Mouse (Mus musculus) erythroid progenitor cell, adult 5-6 weeks (primary cell): Measurements from ENCODE around the gene Mgrn1. TPM values are rescaled to one million over a fixed set of nuclear protein-coding genes. Genes with fewer than 3 reads are reported as not detected.

ENCODE experiments used
- ATAC-seq: replicated peaks from 2 replicates; pipeline ENCODE4 v1.8.0; 2016; ENCODE audit warnings: moderate number of reproducible peaks, mild to moderate bottlenecking, moderate TSS enrichment, inconsistent platforms; ENCODE audit not compliant: poor library complexity, low FRiP score, severe bottlenecking
- total RNA-seq, 2 experiments: library from RNA; stranded (forward) in 1 of 2; stranded (reverse) in 1 of 2; fragments of 150-400 nt in 1 of 2; fragments of 186-747, 209-891 nt in 1 of 2; gene quantifications; 2 replicates each; pipeline versions ENCODE4 v1.2.3 to v1.2.4; 2015 to 2017; ENCODE audit warnings: low replicate concordance in 2 of 2

The Mgrn1 gene
- total RNA-seq, 2 experiments from 2014 or later, result 0.38 to 10.5 TPM

DNA sequence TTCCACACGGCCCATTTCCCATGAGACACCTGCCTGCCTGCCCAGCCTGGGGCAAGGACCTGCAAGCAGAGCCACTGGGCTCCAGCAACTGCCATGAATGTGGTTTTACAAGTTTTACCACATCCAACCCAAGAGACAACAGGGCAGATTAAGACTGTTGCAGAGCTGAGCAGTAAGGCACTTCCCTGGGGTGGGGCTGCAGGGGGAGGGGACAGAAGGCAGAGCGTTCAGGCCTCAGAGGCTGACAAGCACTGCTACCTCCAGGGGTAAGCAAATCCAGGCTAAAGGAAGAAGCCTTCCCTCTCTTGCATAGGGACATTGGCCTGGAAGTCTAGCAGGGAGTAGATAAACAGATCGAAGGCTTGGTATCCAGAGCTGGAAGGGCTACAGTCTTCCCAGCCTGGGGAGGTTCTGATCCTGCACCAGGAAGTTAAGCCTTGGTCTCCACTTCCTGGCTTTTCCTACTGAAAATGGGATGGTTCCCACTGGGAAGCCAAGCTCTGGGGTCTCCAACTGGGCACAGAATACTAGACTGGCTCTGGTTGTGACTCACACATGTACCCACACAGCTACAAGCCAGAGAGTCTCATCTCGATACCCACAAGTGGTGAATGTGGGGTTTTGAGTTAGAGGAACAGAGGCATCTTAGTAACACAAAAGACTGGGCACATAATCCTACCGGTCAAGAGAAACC is 7.7 kb upstream of the Mgrn1 start:
- no peak for ATAC-seq

DNA sequence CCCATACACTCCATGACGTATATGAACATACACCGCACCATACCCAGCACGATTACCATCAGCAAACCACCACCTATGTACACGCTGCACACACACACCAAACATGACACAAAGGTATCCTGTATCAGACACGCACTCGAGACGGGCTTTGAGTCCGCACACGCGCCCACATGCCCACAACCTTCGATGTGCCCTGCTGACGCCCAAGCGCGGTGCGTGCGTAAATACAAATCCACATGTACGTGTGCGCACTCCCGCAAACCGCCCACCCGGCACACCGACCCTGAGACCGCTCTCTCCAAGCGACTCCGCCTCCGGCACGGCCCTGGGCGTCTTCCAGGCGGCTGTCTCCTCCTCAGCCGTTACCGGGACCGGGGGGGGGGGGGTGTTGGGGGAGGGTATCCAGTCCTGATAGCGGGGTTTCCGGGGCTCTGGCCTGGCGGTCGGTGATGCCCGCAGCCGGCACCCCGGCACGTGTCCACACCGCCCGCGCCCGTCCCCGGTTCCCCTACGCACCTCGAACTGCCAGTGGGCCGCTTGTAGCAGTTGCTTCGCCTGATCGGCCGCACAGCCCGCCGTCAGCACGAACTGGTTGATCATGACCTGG is 6.8 kb upstream of the Mgrn1 start:
- peak; percentile 23; the same call in 1 of the 2 replicates for ATAC-seq

DNA sequence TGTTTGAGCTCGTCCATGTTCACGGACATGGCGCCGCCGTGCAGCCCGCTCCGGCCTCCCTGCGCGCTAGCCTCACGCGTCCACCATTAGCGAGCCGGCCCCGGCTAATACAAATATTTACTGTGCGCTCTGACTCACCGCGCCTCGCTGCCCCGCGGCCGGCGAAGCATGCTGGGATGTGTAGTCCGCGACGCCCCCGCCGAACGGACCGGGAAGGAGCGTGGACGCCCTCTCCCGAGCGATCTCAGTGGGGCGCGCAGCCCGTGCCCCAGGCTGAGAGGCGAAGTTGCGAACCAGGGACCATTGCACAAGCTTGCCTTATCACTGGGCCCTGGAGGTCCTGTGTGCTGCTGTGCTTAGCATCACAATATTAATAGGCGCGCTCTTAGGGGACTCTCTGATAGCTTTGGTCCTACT is 6.3 kb upstream of the Mgrn1 start:
- peak; percentile 70 for ATAC-seq

DNA sequence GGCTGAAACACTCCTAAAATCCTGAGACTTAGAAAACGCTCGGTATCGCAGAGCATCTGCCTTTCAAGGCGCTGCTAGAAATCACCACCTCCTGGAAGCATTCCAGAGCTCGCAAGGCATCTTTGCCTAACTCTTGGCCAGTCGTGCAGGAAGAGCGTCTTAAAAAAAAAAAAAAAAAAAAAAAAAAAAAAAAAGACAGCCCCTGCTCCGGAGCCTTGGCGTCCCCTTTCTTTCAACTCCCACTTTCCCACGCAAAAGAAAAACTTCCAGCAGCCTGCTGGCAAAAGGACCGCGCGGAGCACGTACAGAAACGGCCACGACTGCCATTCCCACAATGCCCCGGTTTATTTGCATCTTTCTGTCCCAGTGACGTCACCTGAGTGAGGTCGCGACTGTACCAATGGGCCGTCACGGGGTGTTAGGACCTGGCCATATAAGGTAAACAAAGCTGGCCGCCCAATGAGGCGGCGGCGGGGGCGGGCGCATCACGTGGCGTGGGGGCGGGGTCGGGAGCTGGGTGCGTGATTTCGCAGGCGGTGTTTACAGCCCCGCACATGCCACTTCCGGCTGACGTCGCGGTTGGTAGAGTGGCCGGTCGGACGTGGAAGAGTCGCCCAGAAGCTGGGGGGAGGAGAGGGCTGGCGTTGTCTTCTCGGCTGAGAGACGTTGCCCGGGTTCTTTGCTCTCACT is 5.8 kb upstream of the Mgrn1 start, which contains the start of gene Ubald1:
Gene Ubald1, minus strand, starts transcription at position 180 of the 690 bp plus-strand sequence.
- ATAC-seq, result peak; percentile 82

DNA sequence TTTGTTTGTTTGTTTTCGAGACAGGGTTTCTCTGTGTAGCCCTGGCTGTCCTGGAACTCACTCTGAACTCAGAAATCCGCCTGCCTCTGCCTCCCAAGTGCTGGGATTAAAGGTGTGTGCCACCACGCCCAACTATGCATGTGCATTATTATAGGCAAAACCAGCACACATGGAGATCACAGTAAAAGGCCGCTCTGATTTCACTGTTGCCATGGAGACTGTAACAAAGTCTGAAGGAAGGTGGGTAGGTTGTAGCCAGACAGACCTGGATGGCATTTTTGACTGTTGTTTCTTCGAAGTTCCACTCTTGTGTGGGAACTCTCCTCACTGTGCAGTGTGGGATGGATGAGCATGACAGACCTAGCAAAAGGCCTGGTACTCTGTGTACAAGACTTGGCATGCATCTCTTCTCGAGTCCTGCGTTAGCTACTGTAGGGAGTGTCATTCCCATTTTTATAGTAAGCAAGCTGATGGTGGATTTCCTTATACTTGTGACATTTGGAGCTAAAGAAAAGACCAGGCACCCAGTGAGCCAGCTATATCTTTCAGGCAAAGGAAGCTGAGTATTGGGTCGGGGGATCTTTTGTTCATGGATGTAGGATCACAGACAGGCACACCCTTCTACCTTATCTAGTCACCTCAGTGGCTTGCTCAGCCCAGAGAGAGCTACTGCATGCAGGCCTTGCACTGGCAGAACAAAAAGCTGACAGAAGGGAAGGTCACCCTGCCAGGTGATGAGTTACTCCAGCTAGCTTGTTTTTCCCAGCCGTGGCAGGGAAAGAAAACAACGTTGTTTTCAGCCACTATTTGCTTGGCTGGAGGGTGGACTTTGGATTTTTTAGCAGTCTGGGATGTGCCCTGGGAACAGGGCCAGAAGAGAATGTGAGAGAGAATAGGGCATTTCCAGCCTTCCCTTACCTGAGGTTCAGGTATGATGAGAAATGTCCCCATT is 4.4 kb upstream of the Mgrn1 start:
- ATAC-seq, result no peak

DNA sequence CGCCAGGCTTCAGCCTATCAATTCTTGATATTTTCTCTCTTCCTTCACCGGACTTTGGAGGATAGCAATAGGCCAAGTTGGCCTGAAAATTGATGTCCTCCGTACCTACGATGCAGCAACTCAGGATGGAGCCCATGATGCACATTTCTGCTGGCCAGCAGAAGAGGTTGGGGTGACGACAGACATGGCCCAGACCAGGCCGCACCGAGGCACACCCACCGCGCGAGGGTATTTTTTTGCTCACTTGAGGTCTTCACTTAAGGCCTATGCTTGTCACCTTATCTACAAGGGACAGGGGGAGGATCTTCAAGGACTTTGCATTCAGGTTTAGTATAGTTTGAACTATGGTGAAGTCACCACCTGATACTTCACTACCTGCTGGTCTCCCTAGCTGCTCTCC is 1.1 kb upstream of the Mgrn1 start:
- ATAC-seq, result no peak

DNA sequence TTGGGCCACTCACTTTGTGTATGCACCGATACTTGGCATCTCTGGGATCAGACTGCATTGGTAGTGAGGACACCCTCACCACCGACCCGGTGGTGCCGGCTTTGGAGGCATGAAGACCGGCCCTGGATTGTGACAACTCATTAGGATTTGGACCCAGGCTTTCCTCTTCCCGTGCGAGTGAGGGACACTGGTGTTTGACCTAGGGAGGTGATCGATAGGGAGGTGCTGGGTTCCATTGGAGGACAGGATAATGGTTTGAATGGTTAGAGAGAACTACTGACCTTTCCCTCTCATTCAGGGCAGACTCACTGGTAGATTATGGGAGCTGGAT is 606 bp downstream of the Mgrn1 start:
- no peak for ATAC-seq

DNA sequence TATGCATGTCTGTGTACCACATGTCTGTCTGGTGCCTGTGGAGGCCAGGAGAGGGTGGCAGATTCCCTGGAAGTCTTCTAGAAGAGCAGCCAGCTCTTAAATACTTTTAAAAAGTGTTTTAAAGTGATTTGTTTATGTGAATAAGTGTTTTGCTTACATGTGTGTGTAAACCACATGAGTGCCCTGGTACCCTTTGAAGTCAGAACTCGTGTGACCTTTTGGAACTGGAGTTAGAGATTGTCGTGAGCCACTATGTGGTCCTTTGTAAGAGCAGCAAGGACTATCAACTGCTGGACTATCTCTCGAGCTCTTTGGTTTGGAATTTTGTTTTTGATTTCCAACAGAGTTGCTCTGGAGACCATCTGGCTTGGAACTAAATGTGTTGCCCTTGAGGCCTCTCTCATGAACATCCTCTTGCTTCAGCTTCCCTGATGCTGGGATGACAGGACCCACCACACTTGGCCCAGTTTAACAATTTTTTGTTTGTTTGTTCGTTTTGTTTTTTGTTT is 4.2 kb downstream of the Mgrn1 start:
- ATAC-seq, result no peak

DNA sequence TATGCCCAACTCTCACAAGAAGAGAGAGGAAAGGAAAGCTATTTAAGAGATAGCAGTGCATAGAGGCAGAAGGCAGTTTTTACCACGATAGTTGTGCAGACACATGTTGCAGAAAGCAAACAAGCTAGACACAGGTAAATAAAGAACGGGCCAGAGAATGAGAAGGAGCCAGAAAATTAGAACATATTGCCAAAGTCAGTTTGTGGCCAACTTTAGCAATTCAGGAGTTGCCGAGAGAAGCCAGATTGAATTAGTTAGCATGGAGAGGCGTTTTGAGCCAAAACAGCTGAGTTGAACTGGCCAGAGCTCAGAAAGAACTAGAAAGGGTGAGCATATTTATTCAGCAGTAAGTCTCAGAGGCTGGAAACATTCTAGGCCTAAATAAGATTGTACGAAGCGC is 6.1 kb downstream of the Mgrn1 start:
- ATAC-seq, result no peak

DNA sequence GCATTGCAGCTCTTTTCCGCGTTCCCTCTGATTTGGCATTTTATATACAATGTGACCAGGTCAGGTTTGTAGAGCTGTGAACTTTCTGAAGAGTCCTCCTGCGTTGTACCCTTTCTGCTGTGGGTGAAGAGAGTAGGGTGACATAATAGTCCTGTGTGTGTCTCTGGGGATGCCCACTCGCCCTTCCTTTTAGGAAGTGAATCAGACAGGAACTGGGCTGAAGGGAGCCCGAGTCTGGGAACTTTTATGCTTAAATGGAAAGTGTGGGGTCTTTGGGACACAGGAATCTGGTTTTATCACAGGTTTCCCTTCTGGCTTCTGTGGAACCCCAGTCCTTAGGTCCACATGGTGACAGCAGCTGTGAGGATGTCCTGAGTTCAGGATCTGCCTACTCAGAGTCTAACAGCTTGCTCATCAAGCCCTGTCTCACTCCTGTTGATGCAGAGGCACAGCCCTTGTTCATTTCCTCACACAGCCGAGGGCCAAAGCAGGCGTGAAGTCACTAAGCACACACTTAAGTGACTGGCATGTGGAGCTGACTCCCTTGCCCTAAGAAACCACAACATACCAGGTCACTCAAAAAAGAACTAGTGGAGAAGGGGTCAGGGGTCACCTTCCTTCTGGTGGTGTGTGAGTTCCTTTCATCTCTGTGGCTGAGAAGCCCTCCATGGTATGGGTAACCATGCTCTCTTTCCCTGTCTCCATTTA is 8.3 kb downstream of the Mgrn1 start:
- ATAC-seq, result no peak

DNA sequence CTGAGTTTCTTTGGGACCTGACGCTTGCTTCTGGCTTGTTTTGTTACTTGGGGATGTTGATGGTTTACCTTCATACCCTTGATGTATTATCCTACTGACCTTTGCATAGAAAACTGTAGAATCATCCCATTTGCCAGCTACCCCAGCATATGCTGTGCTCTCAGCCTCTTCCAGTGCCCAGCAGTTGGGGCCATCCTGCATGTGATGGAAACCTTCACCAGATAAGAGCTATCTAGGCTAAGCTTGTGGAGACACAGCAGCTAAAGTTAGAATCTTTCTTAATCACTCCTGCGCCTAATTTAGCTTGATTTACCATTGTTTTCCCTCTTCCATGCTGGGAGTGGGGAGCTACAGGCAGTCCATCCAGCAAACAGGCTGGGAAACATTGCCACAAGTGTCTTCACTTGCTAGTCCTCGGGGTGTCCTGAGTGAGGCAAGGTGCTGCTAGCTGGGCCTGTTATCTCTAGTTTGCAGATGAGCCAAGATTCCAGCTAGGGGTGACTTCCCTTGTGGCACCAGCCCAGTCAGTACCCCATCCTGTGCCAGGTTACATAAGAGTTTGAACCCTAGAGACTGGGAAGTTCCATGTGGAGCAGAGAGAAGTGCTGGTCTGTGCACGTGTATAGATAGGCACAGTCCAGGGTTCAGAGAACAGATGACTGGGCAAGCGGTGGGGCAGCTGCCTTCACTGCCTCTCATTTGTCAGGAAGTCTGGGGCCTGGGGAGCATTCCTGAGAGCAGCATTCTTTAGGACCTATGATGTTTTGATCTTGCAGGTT is 10.4 kb downstream of the Mgrn1 start:
- ATAC-seq, result 0 out of 2 replicates have a peak, but pooled peaks have one; percentile 13

DNA sequence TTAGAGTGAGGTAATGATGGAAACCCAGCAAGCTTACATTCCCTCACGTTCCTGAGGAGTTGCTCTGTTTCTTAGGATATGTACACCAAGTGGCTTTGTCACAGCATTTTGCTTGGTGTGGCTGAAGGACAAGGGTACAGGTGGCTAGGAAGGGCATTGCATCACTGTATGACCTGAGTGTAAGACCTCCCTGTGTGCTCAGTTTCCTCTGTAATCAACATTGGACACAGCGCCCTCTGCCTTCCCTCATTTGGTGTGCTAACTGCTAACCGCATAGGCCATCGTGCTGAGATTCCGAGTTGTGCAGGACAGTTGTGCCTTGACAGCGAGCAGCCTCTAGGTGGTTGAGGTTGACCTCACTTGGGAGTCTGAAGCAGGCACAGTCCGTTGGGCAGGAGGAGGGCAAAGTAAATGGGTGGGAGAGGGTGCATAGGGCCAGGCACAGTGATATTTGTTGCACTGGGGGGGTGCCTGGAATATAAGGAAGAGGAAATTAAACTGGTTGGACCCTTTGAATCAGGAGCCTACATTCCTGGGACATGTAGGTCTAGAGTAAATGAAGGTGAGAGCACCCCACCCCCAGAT is 11.2 kb downstream of the Mgrn1 start:
- no peak for ATAC-seq

DNA sequence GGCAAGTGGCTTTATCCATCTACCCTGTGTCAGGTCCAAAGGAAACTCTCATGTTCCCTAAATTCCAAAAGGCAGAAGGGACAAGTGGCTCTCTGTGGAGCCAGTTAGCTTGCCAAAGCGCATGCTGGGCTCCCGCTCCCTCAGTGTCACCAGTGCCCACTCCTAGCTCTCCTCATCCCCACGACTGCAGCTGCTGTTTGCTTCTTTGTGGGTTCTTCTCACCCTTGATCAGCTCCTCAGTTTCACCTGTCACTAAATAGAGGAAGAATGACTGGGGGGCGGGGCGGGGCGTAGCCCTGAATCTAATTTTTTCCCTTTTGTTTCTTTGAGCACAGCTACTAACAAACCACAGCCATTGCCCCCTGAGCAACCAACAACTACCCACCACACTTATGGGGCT is 12.8 kb downstream of the Mgrn1 start:
- ATAC-seq, result no peak

DNA sequence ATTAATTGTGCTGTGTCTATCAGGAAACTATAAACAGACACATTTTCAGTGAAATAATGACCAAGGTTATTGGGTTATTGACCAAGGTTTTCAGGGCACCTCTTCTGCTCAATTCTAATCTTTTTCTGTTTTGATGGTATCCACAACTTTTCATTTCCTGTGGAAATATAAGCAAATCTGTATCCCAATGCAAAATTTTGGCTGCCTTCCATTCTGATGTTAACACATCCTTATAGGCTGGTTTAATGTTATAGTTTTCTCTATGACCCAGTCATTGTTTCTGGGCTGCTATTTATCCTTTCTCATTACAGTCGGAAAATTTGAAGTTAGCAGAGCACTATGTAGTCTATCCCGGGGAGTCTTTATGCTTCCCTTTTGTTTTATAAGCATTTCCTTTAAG is 13.7 kb downstream of the Mgrn1 start:
- ATAC-seq, result no peak

DNA sequence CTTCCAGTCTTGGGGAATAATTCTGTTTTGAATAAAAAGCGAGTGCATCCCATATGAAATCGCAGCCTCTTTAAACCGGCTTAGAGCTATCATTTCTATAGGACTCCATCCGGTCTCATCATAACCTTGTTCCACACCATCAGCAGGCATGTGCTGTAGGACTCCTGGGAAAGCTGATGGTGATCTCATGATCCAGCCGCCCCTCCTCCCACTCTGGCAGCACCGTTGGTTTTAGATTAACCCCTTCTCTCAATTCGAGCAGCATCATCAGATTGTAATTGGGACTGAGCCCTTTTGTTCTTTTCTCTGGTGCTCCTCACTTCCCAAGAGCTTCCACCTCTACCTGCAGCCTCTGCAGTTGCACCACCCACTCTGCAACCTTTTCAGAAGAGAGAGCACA is 15.1 kb downstream of the Mgrn1 start:
- ATAC-seq, result no peak

DNA sequence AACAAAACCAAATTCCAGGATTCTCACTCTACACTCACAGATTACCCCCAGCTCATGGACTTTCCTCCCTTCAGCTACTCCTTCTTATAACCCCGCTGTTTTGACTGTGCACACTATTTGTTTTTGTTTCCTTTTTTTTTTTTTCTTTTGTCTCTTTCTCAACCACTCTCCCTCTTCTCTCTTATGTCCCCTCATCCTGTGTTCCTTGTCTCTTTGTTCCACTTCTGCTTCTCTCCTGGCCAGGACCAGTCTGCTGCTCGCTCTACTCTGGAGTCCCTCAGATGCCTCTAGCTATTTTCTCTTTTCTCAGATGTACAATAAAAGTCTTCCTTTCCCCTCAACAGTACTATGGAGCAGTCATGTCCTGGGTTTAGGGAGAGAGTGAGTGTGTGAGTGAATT is 16.3 kb downstream of the Mgrn1 start:
- ATAC-seq, result no peak

DNA sequence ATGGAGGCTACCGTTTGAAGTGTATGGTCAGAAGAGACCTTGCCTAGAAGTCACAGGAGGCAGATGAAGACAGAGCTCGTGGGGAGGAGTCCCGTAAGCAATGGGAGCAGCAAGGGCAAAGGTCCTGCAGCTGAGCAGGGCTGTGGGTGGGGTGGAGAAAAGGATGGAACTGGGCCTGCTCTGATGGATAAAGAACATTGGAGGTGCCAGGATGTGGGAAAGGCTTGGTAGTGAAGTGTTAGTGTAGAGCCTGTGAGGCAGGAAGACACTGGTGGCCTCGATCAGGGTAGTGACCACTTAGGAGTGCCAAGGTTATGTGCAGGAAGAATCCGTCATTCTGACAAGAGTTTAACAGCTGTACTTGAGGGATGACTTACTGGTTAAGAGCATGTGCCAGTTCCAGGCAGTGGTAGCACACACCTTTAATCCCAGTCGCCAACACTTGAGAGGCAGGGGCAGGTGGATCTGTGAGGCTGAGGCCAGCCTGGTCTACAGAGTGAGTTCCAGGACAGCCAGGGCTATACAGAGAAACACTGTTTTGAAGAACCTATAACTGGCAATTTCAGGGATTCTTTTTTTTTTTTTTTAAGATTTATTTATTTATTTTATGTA is 17.5 kb downstream of the Mgrn1 start:
- no peak for ATAC-seq

DNA sequence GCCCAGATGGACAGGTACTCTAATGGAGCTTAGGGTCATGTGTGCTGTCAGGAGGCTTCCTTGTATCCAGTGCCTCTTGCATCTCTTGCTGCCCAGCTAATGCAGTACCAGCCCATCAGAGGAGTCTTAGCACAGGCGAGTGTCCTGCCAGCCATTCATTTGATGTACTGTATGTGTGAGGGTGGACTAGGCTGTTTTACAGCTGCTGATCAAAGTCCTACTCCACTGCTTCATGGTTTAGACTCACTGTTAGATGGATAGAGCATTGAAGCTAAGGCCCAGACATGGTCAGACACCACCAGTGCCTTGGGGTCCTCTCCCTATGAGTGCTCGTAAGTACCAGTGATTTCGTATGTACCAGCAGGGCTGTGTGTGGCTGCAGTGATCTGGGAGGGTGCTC is 18.8 kb downstream of the Mgrn1 start:
- ATAC-seq, result no peak
